Mouse (Mus musculus): ENCODE data around the gene C1qtnf6. TPM values are rescaled to one million over a fixed set of nuclear protein-coding genes. Genes with fewer than 3 reads are reported as not detected.

The C1qtnf6 gene
- polyA plus RNA-seq (2016; fragmentation: Nextera tagmentation; extraction: Ambion mirVana) = 30.4 and 32.4 TPM in 2 replicates

- Histone ChIP-seq H3K9ac (peak within 1 kb of the TSS; percentile 72), H3K9me3 (replicated peaks) (no peaks in the 10 kb centered on the region), H3K36me3 (no peaks in the 10 kb centered on the region; the same call in 1 of the 2 replicates), H3K4me2 (peak within 1 kb of the TSS; percentile 62), H3K4me3 (peak within 1 kb of the TSS; percentile 36), H3K4me1 (replicated peaks) (peaks cover 45% of the 10 kb centered on the region), H3K27me3 (replicated peaks) (no peaks in the 10 kb centered on the region), H3K27ac (ENCODE audit: poor library complexity, severe bottlenecking) (peak within 1 kb of the TSS; percentile 86)
- WGBS = 64% methylated on average over 17 of the region's 17 CpGs
- ATAC-seq (ENCODE audit: insufficient number of reproducible peaks, low FRiP score) = no peak
These were observed at the start of gene C1qtnf6 for GRCm38 (mm10) chr15:78530671-78531450. Gene C1qtnf6 (minus strand): TSS chr15:78531416.

- H3K4me2 ChIP-seq = no peak overlapping the region
- peaks cover 37% of the 10 kb centered on the region for H3K4me1 ChIP-seq (replicated peaks)
- no peaks in the 10 kb centered on the region for H3K27me3 ChIP-seq (replicated peaks)
- no peak for ATAC-seq (ENCODE audit: insufficient number of reproducible peaks, low FRiP score)
- H3K36me3 ChIP-seq = no peaks in the 10 kb centered on the region
- H3K9ac ChIP-seq = no peak overlapping the region
- no peak overlapping the region for H3K4me3 ChIP-seq
- WGBS = 78% methylated on average over 4 of the region's 4 CpGs
- H3K9me3 ChIP-seq (replicated peaks) = peaks cover 3% of the 10 kb centered on the region; the same call in 1 of the 2 replicates
- H3K27ac ChIP-seq (ENCODE audit: poor library complexity, severe bottlenecking) = no peak overlapping the region
These were observed 45.1 kb upstream of the C1qtnf6 start for GRCm38 (mm10) chr15:78576284-78576810.

GRCm38 (mm10) chr15:78572658-78573397, 41.6 kb upstream of the C1qtnf6 start, which contains the start of gene Rac2:
Gene Rac2 (minus strand): TSS chr15:78572783.
- Histone ChIP-seq H3K27me3 (replicated peaks) (no peaks in the 10 kb centered on the region), H3K36me3 (no peaks in the 10 kb centered on the region), H3K9me3 (replicated peaks) (peaks cover 3% of the 10 kb centered on the region; the same call in 1 of the 2 replicates), H3K27ac (ENCODE audit: poor library complexity, severe bottlenecking) (peak within 1 kb of the TSS; percentile 46; the same call in 1 of the 2 replicates), H3K4me3 (no peak within 1 kb of the TSS), H3K4me2 (peak within 1 kb of the TSS; percentile 23), H3K9ac (peak within 1 kb of the TSS; percentile 32; the same call in 1 of the 2 replicates), H3K4me1 (replicated peaks) (peaks cover 20% of the 10 kb centered on the region)
- no peak for ATAC-seq (ENCODE audit: insufficient number of reproducible peaks, low FRiP score)
- 77% methylated on average over 8 of the region's 8 CpGs for WGBS

GRCm38 (mm10) chr15:78572270-78572600, 41.0 kb upstream of the C1qtnf6 start:
- H3K27ac ChIP-seq (ENCODE audit: poor library complexity, severe bottlenecking) = 0 out of 2 replicates have a peak overlapping the region, but pooled peaks have one; percentile 46
- H3K4me2 ChIP-seq = no peak overlapping the region; the same call in 1 of the 2 replicates
- peak overlapping the region; percentile 32; the same call in 1 of the 2 replicates for H3K9ac ChIP-seq

GRCm38 (mm10) chr15:78571554-78572269, 40.5 kb upstream of the C1qtnf6 start:
- Histone ChIP-seq H3K4me1 (replicated peaks) (peaks cover 20% of the 10 kb centered on the region), H3K4me2 (peak overlapping the region; percentile 23), H3K27ac (ENCODE audit: poor library complexity, severe bottlenecking) (peak overlapping the region; percentile 46; the same call in 1 of the 2 replicates), H3K36me3 (no peaks in the 10 kb centered on the region), H3K9me3 (replicated peaks) (peaks cover 3% of the 10 kb centered on the region; the same call in 1 of the 2 replicates), H3K4me3 (no peak overlapping the region), H3K9ac (peak overlapping the region; percentile 32; the same call in 1 of the 2 replicates), H3K27me3 (replicated peaks) (no peaks in the 10 kb centered on the region)
- 22% methylated on average over 16 of the region's 16 CpGs for WGBS
- peak; percentile 79 for ATAC-seq (ENCODE audit: insufficient number of reproducible peaks, low FRiP score)

More at GRCm38 (mm10) chr15:78572270-78572600, 41.0 kb upstream of the C1qtnf6 start:
- no peaks in the 10 kb centered on the region for H3K27me3 ChIP-seq (replicated peaks)
- H3K4me3 ChIP-seq = no peak overlapping the region
- 79% methylated on average over 5 of the region's 5 CpGs for WGBS
- ATAC-seq (ENCODE audit: insufficient number of reproducible peaks, low FRiP score) = 0 out of 2 replicates have a peak, but pooled peaks have one; percentile 31
- H3K36me3 ChIP-seq = no peaks in the 10 kb centered on the region
- H3K4me1 ChIP-seq (replicated peaks) = peaks cover 20% of the 10 kb centered on the region
- H3K9me3 ChIP-seq (replicated peaks) = peaks cover 3% of the 10 kb centered on the region; the same call in 1 of the 2 replicates

GRCm38 (mm10) chr15:78570170-78570569, 39.0 kb upstream of the C1qtnf6 start:
- Histone ChIP-seq H3K27me3 (replicated peaks) (no peaks in the 10 kb centered on the region), H3K4me2 (no peak overlapping the region), H3K36me3 (no peaks in the 10 kb centered on the region), H3K9me3 (replicated peaks) (peaks cover 3% of the 10 kb centered on the region; the same call in 1 of the 2 replicates), H3K4me1 (replicated peaks) (peaks cover 20% of the 10 kb centered on the region), H3K4me3 (no peak overlapping the region), H3K27ac (ENCODE audit: poor library complexity, severe bottlenecking) (no peak overlapping the region), H3K9ac (no peak overlapping the region)
- no peak for ATAC-seq (ENCODE audit: insufficient number of reproducible peaks, low FRiP score)
- 91% methylated on average over 5 of the region's 5 CpGs for WGBS

- no peak for ATAC-seq (ENCODE audit: insufficient number of reproducible peaks, low FRiP score)
- Histone ChIP-seq H3K9ac (no peak overlapping the region), H3K27ac (ENCODE audit: poor library complexity, severe bottlenecking) (no peak overlapping the region), H3K4me3 (no peak overlapping the region), H3K9me3 (replicated peaks) (no peaks in the 10 kb centered on the region), H3K27me3 (replicated peaks) (no peaks in the 10 kb centered on the region), H3K4me2 (no peak overlapping the region), H3K36me3 (no peaks in the 10 kb centered on the region), H3K4me1 (replicated peaks) (peaks cover 21% of the 10 kb centered on the region)
- WGBS = 66% methylated on average over 9 of the region's 9 CpGs
These were observed 36.4 kb upstream of the C1qtnf6 start for GRCm38 (mm10) chr15:78567608-78568120.

- WGBS = 63% methylated on average over 11 of the region's 11 CpGs
- Histone ChIP-seq H3K27ac (ENCODE audit: poor library complexity, severe bottlenecking) (no peak overlapping the region), H3K4me2 (no peak overlapping the region), H3K36me3 (no peaks in the 10 kb centered on the region), H3K27me3 (replicated peaks) (no peaks in the 10 kb centered on the region), H3K4me1 (replicated peaks) (peaks cover 5% of the 10 kb centered on the region; the same call in 1 of the 2 replicates), H3K9ac (no peak overlapping the region), H3K9me3 (replicated peaks) (no peaks in the 10 kb centered on the region), H3K4me3 (no peak overlapping the region)
- no peak for ATAC-seq (ENCODE audit: insufficient number of reproducible peaks, low FRiP score)
These were observed 33.7 kb upstream of the C1qtnf6 start for GRCm38 (mm10) chr15:78564764-78565435.

GRCm38 (mm10) chr15:78563937-78564336, 32.7 kb upstream of the C1qtnf6 start:
- H3K4me1 ChIP-seq (replicated peaks) = peaks cover 5% of the 10 kb centered on the region; the same call in 1 of the 2 replicates
- H3K36me3 ChIP-seq = no peaks in the 10 kb centered on the region
- H3K4me2 ChIP-seq = no peak overlapping the region
- H3K4me3 ChIP-seq = no peak overlapping the region
- WGBS = 73% methylated on average over 5 of the region's 5 CpGs
- H3K9me3 ChIP-seq (replicated peaks) = no peaks in the 10 kb centered on the region
- no peaks in the 10 kb centered on the region for H3K27me3 ChIP-seq (replicated peaks)
- no peak overlapping the region for H3K27ac ChIP-seq (ENCODE audit: poor library complexity, severe bottlenecking)
- H3K9ac ChIP-seq = no peak overlapping the region
- no peak for ATAC-seq (ENCODE audit: insufficient number of reproducible peaks, low FRiP score)

- H3K27ac ChIP-seq (ENCODE audit: poor library complexity, severe bottlenecking) = no peak overlapping the region
These were observed 32.1 kb upstream of the C1qtnf6 start for GRCm38 (mm10) chr15:78563344-78563743.

More at GRCm38 (mm10) chr15:78563344-78563743, 32.1 kb upstream of the C1qtnf6 start:
- Histone ChIP-seq H3K4me2 (no peak overlapping the region), H3K27me3 (replicated peaks) (no peaks in the 10 kb centered on the region), H3K36me3 (no peaks in the 10 kb centered on the region), H3K9ac (no peak overlapping the region), H3K4me3 (no peak overlapping the region), H3K9me3 (replicated peaks) (no peaks in the 10 kb centered on the region), H3K4me1 (replicated peaks) (peaks cover 5% of the 10 kb centered on the region; the same call in 1 of the 2 replicates)
- no peak for ATAC-seq (ENCODE audit: insufficient number of reproducible peaks, low FRiP score)
- WGBS = 94% methylated on average over 3 of the region's 3 CpGs
